Mouse (Mus musculus): ENCODE measurements around the gene Matn4.

GRCm38 (mm10) chr2:164443460-164444000 lies 38.6 kb upstream of the Matn4 start, which contains the start of gene Sdc4:
- no peak for TF ChIP-seq POLR2A (IDR thresholded peaks at IDR 0.05; ENCODE audit: low read depth, low read length)
- no peak for TF ChIP-seq CTCF (IDR thresholded peaks at IDR 0.05; ENCODE audit: extremely low read depth, insufficient read depth, insufficient read length, insufficient replicate concordance)
